Mouse (Mus musculus) thymus, postnatal 10 days (tissue): ENCODE data around the gene Mybpc3.

ENCODE experiments used
- DNase-seq, 2 experiments: peaks; one replicate each; pipeline ENCODE4 v3.0.0; 2021; ENCODE audit warnings: low spot score in 2 of 2

Gene Mybpc3

DNA sequence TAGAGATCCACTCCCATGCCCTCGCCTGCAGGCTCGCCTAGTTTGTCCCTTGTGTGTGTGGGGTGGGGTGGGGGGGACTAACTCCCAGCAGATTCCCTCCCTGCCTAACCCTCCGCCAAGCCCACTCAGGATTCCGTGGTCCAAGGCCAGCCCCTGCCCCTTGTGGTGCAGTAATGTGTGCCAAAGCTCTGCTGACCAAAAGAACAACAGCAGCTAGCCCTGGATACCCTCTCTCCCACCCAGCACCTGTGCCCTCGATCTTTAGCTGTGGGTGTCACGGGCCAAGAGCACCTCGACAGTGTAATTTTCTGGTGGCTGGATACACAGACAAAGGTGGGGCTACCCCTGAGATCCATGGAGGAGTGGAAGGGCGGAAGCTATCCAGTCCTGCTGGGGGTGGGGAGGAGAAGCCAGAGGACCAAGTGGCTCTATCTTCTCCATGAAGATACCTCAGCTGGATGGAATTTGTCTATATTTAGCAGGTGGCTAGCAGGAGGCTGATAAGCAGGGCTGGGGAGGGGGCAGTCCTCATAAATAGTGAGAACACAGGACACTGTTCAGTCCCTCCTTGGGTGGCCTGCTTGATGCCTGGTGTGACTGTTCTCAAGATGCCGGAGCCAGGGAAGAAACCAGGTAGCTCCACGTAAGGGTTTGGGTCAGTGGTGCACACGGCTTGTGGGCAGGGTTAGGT is at the start of gene Mybpc3:
Gene Mybpc3, plus strand, starts transcription at position 560 of the 691 bp plus-strand sequence.
- DNase-seq = no peak

DNA sequence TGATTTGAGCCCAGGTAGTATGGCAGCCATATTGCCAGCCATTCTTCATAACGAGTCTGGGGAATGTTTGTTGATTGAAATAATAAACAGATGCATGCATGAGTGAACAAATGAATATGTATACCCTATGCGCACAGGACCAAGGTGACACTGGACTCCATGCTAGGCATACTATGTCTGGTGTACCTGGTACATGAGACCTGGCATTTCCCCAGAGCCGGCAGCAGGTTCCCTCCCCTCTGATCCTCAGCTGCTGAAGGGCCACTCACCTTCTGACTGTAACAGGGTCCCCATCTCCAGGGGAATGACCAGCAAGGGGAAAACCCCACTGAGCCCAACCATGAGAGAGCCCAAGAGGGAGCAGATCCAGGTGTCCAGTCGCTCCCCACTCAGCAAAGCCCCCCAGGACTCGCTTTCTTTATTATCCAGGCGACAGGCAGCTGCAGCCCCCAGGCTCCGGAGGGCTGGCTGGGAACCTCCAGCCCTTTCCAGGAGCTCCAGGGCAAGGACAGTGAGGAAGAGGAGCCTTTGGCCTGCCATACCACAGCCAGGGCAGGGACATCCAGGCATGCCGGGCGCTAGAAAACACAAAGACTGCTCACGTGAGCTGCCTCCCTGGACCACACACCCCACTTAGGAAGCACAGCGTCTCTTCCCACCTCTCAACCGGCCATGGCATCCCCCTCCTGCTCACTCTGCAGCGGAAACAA is 49.6 kb upstream of the Mybpc3 start:
- DNase-seq = no peak

DNA sequence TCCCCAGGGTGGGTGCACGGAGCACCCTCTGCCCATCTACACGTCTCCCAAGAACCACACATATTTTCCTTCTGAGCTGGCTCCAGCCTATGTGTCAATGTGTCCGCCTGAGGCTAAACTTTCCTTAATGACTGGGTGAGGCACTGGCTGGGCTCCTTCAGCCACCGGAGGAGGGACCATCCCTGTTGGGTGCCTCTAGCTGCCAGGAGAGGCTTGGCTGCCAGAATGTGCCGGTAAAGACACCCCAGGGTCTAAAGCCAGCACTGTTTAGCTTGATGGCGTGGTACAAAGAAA is 49.1 kb upstream of the Mybpc3 start:
- DNase-seq = no peak

DNA sequence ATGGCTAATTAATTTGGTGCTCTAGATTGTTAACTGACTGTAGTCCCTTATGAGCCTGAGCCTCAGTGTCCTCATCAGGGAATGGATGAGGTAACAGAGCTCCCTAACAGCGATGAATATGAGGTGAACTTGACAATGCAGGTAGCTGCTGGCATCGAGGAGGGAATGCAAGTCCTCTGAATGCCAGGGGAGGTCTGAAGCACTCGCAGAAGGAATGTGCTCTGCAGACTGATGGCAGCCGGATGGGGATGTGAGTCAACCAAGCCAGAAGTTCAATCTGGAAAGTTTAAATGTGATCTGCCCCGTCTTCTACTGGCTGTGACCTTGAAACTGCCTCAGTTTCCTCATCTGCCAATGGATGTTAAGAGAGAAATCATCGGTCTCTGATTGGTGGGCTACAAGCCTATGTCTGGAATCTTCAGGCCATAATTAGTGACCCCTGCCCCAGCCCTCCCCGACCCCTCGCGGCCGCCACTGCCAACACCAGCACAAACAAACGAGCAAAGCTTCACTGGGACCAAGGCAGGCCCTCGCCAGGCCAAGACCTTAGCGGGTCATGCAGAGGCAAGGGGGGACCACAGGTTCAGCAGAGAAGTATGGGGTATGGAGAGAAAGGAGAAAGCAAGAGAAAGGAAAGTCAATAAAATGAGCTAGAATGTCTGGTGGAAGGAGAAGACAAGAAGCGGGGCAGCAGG is 48.5 kb upstream of the Mybpc3 start:
- no peak for DNase-seq

DNA sequence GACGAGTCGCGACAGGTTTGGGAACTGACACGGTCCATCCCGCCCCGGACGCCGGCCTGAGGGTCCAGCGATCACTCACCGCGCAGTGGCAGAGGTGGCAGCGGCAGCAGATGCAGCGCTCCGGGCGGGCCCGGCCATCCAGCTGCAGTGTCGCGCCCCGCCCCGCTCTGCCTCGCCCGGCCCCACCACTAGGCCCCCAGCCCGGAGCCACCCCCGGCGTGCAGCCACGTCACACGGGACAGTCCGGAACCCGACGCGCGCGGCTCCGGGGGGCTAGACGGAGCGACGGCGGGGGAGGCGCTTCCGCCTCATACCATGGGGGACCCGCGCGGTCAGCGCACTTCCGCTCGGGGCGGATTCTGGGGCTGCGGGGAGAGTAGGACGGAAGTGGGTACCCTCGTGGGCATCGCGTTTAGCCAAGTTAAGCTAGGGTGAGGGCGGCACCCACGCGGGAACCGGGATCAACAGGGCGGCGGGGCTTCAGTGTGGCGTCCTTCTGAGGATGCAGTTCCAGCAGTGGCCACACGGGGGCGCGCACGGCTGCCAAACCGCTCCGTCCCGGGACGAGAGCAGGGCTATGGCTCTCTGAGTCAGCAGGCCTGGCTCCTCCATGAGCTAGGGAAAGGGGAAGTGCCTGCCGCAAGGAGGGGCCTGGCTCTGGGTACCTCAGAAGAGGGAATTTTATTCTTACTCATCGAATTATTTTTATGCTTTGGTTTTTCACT is 47.7 kb upstream of the Mybpc3 start, which contains the start of gene Slc39a13:
Gene Slc39a13, minus strand, starts transcription at position 342 of the 725 bp plus-strand sequence.
- peak; percentile 96 for DNase-seq

DNA sequence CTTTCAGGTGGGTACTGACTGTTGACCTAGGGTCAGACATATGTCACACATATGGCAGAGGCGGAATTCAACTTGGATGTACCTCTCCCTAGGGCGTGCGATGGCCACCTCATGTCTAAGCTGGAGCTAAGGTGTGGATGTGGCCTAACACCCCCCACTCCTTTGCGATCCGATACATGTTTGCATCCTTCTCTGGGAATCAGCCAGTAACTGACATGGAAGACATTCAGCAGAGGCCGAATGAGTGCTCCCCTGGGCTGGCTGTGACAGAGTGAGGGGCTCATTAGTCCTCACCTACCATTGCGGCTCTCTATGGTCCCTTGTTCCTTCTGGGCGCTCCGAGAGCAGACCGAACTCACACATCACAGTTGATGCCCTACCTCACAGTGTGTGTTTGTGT is 46.9 kb upstream of the Mybpc3 start:
- no peak for DNase-seq

DNA sequence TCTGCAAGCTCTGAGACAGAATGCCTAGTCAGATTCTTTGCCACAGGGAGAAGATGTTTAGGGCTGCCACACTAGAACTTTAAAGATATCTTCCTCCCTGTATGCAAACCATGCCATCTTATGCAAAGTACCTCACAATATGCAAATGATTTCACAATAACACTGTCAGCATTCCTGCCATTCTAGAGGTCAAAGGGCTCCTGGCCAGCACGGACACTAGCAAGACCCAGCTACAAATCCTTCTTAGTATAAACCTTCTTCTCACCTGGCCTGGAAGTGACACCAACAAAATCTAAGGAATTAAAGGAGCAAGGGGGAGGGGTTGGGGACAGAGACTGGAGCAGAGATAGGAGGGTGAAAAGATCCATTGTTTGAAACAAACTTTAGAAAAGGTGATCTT is 45.9 kb upstream of the Mybpc3 start:
- DNase-seq = no peak

DNA sequence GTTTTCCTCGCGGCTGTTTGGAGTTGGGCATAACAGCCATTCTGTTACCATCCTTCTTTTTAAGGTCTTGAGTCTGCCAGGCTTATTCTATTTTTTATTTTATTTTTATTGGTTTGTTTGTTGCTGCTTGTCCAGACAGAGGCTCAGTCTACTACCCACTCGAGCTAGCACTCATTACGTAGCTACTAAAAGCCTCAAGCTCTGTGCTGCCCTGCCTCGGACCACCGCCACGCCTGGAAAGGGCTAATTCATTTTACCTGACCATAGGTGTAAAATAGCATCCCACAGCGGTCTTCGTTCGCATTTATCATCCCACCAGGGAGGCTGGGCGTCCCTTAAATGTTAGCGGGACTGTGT is 40.0 kb upstream of the Mybpc3 start:
- no peak for DNase-seq

DNA sequence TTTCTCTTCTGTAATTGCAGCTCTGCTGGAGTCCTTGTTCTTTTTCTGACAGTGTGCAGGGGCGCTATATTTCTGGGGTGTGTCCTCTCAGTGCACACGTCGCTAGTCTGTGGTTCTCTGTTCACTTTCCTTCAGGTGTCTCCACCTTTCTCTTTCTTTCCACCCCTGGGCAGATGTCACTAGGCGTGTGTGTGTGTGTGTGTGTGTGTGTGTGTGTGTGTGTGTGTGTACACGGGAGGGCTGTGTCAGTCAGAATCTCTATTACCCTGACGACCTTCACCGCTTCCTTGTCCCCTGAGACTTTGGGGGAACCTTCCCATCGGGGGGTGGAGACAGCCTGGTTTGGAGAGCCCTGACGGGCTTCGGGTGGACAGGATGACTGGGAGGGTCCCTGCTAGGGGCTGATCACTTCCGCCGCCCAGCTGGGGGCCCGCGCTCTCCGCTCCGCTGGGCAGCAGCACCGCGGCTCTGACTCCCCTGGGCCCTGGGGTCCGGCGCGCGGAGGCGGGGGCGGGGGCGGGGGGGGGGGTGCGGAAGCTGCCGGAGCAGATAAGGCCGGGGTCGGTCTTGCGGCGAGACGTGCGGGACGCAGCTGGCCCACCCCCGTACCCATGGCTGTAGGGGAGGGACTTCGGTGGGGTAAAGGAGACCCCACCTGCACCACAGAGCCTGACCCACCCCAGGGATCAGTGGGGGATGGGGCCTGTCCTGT is 39.5 kb upstream of the Mybpc3 start:
- DNase-seq = no peak

DNA sequence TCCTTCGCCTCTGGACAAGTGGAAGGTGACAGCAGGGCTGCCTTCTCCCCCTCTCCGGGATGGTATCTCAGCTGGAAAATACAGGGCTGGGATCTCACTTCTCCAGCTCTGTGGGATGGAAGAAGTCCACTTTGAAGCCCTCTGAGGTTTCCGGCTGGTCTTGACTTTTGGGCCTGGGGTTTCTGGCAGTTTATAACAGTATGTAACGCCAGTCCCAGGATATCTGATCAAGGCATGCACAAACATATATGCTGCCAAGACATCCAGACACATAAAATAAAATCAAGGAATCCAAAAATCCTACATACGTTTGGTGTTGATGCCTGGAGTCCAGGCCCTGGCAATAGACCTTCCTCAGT is 38.9 kb upstream of the Mybpc3 start:
- DNase-seq = no peak

DNA sequence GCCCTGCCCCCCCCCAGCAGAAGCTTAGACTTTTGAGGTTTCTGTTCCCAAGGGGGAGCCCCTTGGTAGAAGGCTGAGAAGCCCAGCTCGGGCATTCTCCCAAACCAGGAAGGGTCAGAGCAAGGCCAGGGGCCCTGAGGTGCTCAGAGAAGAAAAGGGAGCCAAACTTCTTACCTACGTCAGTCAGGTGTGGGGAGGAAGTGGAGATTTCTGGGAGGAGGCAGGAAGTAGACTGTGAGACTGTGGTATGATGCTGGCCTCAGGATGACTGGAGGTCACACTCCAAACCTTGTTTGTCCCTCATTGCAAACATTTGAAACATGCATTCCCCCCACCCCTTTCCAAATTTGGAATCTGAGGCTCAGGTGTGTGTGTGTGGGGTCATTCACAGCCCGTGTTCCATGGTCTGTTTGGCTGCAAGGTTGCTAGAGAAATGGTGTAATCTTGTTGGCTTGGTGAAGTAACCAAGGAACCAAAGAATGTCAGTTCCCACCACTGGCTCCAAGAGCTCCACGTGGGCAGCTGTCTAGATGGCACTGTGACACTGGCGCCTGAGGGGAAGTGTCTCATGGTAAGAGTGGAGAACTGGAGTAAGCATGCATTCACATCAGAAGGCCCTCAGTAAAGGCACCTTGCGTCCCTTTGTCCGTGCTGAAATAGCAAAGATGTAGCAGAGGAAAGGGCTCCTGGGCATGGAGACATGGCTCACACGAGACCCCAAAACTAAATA is 37.0 kb upstream of the Mybpc3 start:
- no peak for DNase-seq

DNA sequence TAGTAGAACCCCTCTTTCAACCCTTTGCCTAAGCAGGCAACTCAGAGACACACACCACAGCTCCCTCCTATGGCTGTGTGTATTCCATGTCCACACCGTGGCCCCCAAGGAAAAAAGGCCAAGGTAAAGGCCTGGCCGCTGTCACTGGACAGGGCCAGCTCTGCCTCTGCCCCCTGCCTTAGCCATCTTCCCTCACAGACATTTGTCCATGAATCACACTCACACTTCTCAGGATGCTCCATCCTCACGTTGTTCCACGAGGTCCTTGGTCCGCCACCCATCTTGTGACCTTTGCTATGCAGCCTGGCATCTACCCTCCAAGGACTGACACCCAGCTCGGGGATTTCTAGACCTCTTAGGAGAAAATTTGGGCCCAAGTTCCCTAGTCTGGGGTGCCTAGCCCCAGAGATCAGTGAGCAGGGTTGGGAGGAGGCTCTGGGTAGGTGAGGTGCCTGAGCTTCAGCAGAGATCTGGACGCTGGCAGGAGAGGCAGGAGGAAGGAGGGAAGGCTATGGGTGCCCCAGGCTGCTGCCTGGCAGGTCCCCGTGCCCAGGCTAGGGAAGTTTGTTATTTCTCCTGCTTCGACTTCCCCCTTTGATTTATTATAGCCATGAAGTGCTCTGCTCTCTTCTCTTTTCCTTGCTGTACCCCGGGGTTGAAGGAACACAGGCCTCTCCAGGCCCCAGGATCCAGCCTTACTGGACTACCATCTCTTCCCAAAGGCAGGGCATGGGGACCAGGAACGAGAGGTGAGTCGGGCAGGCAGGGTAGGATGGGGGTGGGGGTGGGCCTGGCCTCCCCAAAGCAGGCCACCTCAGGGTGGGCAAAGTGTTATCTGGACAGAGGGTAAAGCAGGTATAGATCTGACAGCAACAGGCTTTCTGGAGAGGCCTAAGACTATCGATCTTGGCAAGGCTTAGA is 35.9 kb upstream of the Mybpc3 start, which contains the start of gene Spi1:
Gene Spi1, plus strand, starts transcription at position 616 of the 921 bp plus-strand sequence.
- DNase-seq = no peak

DNA sequence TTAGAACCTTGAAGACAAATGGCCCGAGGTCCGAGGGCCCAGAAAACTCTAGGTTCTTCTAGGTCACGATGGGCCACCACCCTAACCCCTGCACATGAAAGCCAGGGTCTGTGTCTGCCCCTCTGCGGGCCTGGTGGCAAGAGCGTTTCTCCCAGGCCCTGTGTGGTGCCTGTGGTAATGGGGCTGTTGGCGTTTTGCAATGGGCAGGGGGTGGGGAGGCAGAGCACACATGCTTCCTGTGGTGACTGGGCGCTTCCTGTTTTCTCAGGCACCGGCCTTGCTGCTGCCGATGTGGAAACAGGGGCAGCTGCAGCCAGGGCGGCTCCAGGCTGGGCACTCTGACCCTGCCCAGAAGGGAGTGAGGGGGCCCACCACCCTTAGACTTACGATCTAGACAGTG is 35.1 kb upstream of the Mybpc3 start:
- peak; percentile 64 to 69 for DNase-seq

DNA sequence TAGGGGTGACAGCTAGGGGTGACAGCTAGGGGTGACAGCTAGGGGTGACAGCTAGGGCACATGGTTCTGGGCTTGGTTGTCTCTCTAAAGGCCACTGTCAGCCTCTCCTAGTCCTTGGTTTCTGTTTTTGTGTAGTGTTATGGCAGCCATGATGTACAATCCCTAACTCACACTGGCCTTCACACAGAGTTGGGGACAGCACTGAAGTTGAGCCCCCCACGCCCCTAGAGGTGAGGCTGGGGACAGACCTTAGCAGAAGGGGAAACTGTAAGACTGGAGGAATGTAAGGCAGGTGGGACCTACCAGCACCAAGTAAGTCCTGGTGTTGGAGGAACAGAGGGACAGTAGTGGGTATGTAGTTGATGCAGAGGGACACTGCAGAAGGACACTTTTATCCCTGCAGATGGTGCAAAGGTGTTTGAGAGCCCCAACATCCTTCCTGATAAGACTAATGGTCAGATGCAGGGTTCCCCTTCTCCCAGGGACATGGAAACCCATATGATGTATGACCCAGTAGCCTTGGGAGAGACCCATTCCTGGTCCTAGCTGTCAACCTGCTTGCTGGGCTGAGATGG is 34.5 kb upstream of the Mybpc3 start:
- no peak for DNase-seq

DNA sequence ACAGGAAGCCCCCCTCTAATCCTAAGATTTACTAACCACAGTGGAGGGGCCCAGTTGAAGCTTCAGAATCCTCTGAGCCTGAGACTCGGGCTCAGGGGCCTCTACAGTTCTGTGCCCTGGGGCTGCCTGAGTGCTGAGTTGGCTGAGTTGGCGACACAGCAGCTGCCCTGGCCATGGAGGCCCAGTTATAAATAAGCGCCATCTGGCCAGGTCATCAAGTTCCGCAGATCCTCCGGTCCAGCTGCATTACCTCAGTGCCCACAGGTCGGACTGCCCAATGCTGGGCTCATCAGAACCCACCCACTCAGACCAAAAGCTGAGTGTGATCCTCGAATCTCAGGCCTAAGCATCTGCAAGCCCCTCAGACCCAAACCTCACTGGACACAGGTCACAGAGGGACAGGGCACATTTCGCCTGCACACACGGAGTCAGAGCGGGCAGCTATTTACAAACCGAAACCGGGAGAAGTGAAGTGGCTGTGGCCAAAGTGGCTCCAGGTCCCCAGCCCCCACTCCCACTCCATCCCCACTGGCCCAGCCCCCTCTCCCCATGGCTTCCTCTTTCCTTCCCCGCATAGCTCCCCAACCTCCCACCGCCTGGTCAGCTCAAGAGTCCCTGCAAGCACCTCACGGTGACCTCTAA is 33.6 kb upstream of the Mybpc3 start:
- DNase-seq = no peak

DNA sequence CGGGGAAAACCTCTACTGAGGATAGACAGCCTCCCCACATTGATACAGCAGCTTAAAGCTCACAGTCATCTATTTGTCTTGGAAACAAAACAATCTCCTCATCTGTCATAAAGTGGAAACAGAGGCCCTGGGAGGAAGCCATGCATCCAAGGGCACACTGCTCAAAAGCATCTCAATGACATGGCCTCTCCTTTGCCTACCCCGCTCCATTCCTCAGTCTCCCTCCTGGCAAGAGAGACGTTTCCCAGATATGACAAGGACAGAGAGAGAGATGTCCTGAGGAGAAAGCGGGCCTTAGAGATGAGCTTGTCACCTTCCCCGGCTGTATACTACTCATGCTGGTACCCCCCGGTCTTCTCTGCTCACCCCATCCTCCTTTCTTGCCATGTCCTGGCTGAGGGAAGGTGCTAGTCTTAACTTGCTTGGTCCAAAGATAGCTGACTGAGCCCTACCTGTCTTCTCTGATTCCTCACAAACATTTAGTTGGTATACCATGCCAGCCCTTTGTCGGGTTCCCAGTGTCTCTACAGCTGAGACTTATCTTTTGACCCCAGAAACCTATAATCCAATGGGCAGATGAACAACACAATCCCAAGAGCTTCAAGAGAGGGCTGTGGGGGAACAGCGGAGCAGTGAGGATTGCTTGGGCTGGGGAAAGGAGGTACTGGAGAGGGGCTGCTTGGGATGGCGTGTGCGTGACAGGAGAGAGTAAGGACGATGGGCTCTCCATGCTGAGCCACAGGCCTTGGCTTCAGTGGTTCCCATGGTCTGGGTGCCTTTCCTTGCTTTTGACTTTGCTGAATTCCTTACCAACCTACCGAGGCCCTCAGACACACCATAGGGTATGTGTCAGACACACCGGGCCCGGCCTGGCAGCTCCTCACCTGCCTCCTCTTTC is 32.2 kb upstream of the Mybpc3 start:
- DNase-seq = no peak

DNA sequence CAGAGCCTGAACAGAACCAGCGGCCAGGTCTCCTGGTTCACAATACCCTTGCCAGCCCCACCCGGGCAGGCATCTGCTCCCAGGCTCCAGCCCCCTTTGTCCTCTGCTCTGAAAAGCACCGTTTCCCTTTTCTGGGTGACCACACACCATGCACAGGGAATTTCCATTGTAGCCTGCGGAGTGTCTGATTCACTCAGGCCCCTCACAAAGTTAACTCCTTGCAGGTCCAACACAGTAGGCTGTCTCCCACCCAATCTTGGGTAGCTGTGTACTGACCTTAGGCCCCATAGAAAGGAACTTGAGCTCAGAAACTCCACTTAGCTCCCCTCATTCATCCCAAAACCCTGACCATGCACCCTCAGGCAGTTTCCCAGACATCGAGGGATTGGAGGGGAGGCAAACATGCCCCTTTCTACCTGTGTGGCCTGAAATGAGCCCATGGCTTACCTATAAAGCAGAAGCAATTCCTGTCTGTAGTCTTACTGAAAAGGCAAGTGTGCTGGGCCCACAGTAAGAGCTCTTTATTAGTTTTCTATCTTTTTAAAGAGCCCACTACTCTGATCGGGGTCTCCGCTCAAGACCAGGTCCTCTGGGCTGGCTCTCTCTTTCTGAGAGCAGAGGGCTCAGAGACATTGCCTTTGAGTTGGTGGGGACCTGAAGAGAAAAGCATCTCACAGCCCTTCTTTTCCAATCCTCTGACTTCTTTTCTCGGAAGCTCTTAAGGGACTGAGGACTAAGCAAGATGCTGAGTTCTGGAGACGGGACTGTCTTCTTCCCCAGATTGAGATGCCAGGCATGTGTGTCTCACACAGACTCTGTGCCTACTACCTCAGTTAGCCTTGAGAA is 31.3 kb upstream of the Mybpc3 start:
- no peak for DNase-seq
